Mouse (Mus musculus): Measurements from ENCODE around the gene Fshr.

The Fshr gene

DNA sequence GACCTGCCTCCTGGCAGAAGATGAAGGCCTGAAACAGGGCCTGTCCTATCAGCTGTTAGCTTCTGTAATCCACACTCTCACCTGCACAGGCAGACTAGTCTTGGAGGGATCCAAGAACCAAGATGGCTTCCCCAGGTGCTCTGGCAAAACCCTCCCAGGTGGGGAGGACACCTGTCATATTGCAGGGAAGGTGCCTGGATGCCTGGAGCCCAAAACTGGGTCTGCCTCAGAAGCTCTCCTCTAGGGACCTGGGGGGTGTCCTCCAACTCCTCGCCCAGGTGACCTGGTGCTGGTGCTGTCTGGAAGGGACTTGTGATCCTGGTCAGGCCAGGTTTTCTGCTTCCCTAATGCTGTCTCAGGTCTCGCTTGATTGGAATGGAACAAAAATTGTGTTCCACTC is 167.5 kb downstream of the Fshr start:
- DNase-seq, result no peak

DNA sequence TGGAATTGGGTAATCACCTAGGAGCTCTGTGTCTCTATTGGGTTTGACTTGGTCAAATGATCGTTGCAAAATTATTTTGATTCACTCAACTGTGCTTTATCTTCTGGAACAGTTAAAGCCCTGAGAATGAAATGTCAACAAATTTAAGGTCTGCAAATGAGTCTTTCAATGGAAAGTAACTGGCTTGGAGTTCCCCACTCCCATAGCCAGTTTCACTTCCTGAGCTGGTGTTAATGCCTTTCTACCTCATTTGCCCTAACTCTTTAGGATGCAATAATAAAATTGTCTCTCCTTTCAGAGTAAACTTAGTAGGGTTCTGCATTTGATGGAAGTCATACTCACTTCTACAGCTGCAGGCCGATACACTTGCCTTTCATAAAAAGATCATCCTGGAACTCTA is 181.0 kb downstream of the Fshr start:
- no peak for DNase-seq

DNA sequence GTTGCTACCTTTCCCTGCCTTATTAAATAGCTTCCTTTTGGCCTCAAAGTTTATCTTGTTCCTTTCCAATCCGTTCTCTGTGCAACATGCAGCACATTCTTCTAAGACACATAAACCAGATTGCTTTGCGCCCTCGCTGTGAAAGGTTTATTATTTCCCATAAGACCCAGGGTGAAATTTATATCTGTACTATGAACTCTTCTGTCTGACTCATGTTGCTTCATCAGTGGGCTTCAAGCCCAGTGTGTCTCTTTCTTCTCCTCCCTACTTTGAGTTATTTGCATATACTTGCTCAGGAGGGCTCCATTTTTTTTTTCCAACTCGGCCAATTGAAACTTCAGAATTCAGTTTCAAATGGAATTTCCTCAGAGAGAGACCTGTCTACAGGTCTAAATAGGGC is 183.5 kb downstream of the Fshr start:
- no peak for DNase-seq

DNA sequence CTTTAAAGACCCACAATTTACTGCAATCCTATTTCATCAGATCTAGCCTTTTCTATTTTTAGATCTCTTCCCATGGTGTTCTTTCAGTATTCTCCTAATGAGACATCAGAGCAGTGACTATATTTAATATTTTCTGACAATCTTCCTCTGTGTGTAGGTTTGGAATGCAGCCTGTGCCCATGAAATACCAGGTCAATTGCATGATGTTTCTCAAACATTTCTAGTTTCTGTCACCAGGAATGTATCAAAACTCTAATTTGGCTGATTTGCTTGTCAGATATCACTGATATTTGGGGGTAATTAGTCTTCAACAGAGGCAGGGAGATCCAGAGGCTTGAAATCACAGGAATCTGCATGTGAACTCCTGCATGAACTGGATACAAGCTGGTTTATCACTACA is 186.8 kb downstream of the Fshr start:
- DNase-seq, result no peak

DNA sequence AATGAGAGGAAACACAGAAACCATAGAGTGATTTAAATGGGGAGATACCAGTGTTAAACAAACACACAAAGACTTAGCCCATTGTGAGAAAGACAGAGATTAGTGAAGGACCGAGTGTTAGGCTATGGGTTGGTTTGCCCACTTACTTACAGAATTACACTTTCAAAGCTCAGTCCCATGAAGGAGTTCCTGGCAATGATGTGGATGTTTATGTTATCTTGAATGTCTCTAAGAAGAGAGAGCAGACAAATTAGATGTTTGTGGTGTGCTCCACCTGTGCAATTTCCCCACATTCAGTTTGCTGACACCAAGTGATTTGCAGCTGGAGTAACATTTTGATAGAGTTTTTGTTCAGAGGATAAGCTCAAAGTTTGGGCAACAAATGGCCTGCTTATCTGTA is 191.4 kb downstream of the Fshr start:
- DNase-seq, result no peak

DNA sequence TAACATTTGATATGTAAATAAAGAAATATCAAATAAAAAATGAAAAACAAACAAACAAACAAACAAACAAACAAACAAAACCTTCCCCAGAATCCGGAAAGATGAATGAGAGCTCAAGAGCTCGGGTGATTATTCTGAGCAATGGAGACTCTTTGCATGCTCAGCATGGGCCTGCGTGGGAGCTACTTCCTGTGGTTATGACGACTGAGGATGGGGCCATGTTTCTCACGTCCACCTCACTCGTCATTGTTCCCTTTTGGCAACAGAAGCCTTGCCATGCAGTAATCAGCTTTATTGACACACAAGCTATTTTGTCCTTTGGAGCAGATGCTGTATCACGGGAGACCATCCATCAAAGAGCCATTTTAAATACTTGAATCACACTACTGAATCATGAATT is 191.8 kb downstream of the Fshr start:
- no peak for DNase-seq

DNA sequence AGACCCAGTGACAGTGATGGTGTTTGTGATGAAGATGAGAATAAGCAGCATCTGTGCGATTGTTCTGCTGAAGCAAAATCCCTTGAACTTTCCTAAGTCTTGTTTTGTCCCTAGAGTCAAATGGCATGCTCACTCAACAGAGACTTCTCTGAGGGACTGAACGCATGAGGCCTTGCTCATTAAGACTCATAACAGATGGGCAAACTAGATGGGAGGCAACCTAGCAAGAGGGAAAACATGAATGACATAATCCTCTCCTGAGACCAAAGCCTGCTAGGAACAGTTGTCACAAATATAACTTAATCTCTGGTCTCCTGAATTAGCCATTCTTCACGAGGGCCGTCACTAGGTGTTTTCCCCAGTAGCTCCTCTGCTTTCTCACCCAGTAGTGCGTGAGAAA is 194.5 kb downstream of the Fshr start:
- DNase-seq, result no peak

DNA sequence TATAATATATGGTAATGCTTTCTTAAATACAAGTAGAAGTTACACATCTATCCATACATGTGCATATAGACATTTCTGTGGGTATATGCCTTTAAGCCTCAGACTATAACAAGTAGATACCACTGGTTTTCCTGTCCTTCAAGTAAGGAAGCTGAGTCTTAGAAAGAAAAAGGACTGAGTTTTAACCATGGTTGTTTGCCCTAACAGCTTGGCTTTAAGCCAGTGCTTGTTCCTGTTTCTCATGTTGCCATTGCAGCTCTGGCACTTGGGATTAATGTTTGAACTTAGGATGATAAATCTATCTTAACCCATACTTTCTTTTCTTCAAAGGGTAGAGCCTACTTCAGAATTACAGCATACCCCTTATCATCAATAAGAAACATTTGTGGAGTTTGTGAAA is 200.6 kb downstream of the Fshr start:
- no peak for DNase-seq

DNA sequence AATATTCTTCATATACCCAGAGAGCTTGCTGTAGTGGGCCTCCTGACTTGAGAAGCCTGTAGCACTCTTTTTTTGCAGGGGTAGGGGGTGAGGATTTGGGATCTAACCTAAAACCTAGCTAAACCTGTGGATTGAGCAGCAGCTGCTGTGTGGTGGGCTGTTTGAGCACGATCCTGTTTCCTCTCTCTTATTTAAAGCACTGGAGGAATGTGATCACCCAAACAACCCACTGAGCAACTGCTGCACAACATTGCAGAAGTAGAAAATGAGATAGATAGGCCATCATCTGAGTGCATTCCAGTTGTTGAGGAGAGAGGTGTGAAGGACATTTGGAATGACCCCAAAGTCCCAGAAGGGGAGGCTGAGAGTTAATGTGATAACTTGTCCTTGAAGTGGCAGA is 202.2 kb downstream of the Fshr start:
- DNase-seq, result no peak

DNA sequence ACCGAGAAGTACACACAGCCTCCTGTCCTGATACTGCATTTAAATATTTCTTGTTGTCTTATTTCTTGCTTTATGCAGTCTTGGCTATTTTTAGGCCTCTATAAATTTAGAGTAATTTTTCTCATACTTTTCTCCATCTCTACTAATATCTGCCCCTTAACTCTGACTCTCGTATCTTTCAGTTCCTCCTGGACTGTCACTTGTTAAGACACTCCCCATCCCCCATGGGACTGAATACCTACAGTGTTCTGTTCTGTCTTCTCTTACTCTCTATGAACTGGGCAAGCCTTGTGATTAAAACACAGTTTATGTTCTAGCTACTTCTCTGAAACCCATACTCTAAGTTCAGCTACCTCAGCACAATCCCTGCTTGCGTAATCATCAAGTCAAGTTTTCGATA is 209.2 kb downstream of the Fshr start:
- DNase-seq, result no peak

DNA sequence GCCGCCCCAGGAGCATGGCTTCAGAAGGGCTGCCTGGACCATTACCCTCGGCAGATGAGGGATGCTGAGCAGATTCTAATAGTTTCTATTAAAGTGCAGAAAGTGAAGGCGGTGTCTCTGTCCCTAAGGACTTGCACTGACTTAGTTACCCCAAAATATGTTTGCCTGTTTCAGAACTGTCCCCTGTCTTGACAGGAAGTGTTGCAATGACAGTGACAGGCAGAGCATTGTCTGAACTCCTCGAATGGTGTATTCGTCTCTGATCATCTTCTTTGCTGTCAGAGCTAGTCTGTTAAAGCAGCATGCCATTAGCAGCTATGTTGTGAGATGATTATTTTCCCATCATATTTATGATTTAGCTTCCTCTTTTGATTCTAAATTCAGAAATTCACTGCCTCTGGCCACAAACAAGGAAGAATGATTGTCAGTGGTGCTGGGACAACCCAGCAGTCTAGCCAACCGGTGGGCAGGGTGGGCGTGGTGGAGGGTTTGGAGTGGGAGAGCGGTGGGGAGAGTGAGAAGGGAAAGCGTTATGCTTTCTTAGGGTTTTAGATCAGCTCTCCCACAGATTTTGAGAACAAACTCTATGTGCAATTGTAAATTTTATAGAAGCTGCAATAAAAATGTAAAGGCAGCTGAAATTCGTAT is 219.6 kb downstream of the Fshr start:
- no peak for DNase-seq

DNA sequence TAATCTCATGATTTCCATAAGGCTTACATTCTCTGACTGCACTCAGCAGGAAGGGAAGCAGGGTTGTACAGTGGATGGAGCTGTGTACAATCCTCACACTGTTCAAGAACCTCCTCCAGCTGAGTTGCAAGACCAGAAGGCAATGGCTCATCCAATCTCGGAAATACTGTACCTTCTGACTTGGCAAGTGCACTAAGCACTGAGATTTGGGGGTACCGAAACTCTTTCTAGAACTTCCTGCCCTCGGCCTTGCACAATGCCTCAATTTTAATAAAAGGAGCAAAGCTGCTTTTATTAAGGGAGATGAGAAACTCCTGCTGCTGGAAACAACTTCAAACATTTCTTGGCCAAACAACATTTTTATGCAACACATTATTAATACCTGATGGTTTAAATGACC is 225.9 kb downstream of the Fshr start:
- no peak for DNase-seq

DNA sequence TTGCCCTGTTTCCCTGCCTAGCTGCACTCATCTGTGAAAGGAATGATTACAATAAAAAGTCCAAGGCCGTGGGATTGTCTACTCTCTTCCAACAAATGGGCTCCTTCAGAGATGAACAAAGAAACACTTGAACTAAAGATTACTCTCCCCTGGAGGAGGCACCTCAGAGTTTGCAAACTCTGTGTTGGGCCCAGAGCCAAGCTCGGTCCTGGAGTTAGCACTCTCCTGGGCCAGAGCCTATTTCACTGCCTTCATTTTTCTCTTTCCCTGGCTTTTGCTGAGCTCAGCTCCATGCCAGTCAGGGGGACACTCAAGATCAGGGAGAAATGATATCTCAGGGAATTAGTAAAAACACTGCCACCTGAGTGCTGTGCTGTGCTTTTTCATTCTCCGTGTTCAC is 234.4 kb downstream of the Fshr start:
- no peak for DNase-seq

DNA sequence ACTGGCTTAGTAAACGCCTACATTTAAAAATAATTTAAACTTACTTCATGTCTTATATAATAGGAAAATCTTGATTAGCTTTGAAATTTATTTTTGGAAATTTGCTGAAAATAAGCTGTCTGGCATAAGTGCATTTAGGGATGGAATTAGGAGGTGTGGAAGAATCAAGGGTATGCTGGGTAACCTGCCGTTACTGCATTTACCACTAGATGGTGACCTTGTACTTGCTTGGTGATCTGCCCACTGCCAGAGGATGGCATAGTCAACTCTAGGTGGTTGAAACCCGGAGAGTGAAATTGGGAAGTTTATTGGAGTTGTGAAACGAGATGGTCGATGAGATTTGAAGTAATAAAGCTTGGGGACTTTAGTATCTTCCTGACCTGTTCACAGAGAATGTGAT is 246.5 kb downstream of the Fshr start:
- DNase-seq, result peak; percentile 43 to 52

DNA sequence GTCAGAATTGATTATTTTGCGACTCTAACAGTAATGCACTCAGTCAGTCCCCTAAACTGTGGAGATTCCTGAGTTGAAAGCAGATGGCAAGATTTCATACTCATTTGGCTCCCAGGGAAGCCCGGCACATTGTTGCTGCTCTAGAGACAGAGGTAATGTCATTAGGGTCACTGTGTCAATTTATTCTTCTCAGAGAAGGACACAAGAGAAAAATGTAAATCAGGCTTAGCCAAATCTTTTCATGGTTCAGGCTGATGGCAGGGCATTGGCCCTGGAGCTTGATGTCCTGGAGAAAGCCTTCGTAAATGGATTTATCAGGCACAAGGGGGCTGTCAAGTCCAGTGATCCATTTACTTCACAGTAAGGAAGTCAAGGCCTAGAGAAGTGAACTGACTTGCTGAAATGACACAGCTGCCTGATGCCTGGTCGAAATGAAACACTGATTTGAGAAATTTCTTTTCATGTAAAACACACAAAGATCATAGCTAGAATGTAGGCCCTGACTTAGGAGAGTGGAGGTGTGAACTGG is 262.3 kb downstream of the Fshr start:
- no peak for DNase-seq

DNA sequence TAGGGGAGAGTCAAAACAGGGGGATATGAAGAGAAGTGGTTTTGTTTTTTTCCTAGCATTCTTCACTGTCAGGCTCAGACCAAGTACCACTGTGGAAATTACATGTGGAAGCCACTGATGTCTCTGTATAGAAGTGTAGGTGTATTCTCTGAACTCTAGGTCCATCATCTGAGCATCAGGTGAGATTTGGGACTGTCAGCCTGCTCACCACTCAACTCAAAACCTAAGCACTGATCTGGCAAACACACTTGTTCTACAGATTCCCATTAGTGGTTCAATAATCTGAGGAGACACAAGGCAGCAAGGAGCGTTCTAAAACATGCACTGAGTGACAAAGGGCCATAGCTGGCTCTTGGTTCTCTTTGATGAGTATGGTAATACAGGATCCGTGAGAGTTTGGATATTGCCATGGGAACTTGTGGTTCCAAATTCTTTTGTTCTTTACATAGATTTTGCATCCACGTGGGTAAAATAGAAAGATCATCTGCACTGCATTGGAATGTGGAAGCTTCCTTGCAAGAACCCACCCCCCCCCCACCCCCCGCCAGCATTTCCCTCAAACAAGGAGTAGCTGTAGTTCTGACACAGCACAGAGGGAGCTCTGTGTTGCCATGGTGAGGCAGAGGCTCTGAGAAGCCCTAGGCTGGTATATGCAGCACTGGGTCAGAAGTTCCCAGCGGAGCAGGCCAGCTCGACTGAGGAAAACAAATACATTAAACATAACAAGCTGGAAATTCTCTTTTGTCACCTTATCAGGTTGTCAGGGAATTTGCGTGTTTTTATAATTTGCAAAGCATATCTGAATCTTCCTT is 262.9 kb downstream of the Fshr start:
- DNase-seq, result no peak

DNA sequence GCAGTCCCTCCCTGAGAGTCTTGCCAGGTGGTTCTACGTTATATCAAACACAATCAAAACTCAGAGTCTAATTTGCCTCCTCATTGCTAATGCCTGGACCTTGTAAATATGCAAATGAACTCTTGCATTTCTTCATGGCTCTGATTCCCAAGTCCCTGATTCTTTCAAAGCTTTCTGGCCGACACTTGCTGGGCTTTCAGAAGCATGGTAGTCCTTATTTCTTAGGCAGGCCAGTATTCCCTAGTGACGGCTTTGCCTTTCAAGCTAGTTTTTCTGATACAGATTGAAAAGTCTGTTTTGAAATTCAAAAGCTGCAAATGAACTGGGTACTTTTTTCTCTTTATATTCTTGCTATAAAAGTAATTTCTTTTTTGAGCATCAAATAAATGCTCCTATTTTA is 263.5 kb downstream of the Fshr start:
- DNase-seq, result no peak

Measured in cerebellum, adult 18-20 months (tissue).